Comparison of ENCODE assay signal across 9 mouse cellular contexts in genomic region chr11:6390376-6391053, GRCm38 (mm10). TPM values are rescaled to one million over a fixed set of nuclear protein-coding genes. Genes with fewer than 3 reads are reported as not detected.
DNase-seq lines count a peak whose midpoint lies in the region; ATAC-seq and TF ChIP-seq lines count a peak whose summit lies in the region.
"Had no signal": no experiment of that assay in that cellular context is flagged by ENCODE, and none has a peak within 500 bp of the region (broad histone marks: within the 10 kb centered on the region; RNA-seq: fewer than 3 reads in every experiment).

No protein-coding gene starts in this region.

- intact Hi-C loops in left cerebral cortex, postnatal 36 days (cut with DNase I): no loop called here

- H3K9me3 ChIP-seq in heart, embryonic 15.5 days (replicated peaks): no peaks in the 10 kb centered on the region
- H3K9me3 ChIP-seq in G1E (replicated peaks): no peaks in the 10 kb centered on the region
- no peaks in the 10 kb centered on the region for H3K9me3 ChIP-seq in forebrain, postnatal 0 days (ENCODE audit: low read length)

- H3K79me2 ChIP-seq in macrophage (ENCODE audit: inconsistent target): peaks cover 61% of the 10 kb centered on the region

- H3K36me3 ChIP-seq in heart, embryonic 15.5 days: peaks cover 7% of the 10 kb centered on the region
- H3K36me3 ChIP-seq in G1E (replicated peaks): peaks cover 48% of the 10 kb centered on the region
- peaks cover 26% of the 10 kb centered on the region for H3K36me3 ChIP-seq in forebrain, postnatal 0 days (ENCODE audit: insufficient read depth)
- H3K36me3 ChIP-seq in macrophage (ENCODE audit: inconsistent target): peaks cover 7% of the 10 kb centered on the region; the same call in 1 of the 2 replicates

- peak overlapping the region; percentile 86 for H3K4me2 ChIP-seq in heart, embryonic 15.5 days
- H3K4me2 ChIP-seq in forebrain, postnatal 0 days (ENCODE audit: low read depth): peak overlapping the region; percentile 72

- ATAC-seq in heart, embryonic 15.5 days (replicated peaks; ENCODE audit: insufficient number of reproducible peaks, insufficient read depth, low FRiP score, low read depth): no peak
- ATAC-seq in G1E (ENCODE audit: extremely low read depth, insufficient number of reproducible peaks, low FRiP score, poor library complexity, severe bottlenecking): no peak
- no peak for ATAC-seq in forebrain, postnatal 0 days

- TF ChIP-seq CTCF in G1E (IDR thresholded peaks at IDR 0.05; ENCODE audit: low read depth, low read length): no peak
- TF ChIP-seq CTCF in forebrain, postnatal 0 days (IDR thresholded peaks at IDR 0.05; ENCODE audit: low read depth): no peak

- 82% methylated on average over 8 of the region's 8 CpGs for WGBS in heart, embryonic 15.5 days
- WGBS in forebrain, postnatal 0 days: 81% methylated on average over 8 of the region's 8 CpGs
- WGBS in macrophage (ENCODE audit: missing documents): 85% methylated on average over 8 of the region's 8 CpGs

- no peak overlapping the region for H3K27ac ChIP-seq in heart, embryonic 15.5 days
- no peak overlapping the region for H3K27ac ChIP-seq in forebrain, postnatal 0 days (ENCODE audit: low read depth, low read length)
- no peak overlapping the region for H3K27ac ChIP-seq in macrophage

- no peaks in the 10 kb centered on the region for H3K27me3 ChIP-seq in heart, embryonic 15.5 days
- H3K27me3 ChIP-seq in G1E (ENCODE audit: insufficient read depth, low read length): no peaks in the 10 kb centered on the region
- no peaks in the 10 kb centered on the region for H3K27me3 ChIP-seq in forebrain, postnatal 0 days (ENCODE audit: insufficient read depth, low read length)

- DNase-seq in heart, adult 18-20 months: no peak
- DNase-seq in G1E (ENCODE audit: low spot score): no peak
- DNase-seq in forebrain, postnatal 0 days: no peak
- no peak for DNase-seq in adrenal gland, postnatal 36 days
- no peak for DNase-seq in thymus, postnatal 10 days (ENCODE audit: low spot score in 2 of 2)
- DNase-seq in left cerebral cortex, postnatal 36 days (ENCODE audit: low spot score in 2 of 2): no peak
- DNase-seq: gastrocnemius, postnatal 25 days had no signal

- H3K4me3 ChIP-seq in heart, embryonic 15.5 days: peak overlapping the region; percentile 90
- peak overlapping the region; percentile 94; the same call in 1 of the 2 replicates for H3K4me3 ChIP-seq in G1E (ENCODE audit: low read depth, low read length)
- H3K4me3 ChIP-seq in forebrain, postnatal 0 days (ENCODE audit: low read depth, low read length): peak overlapping the region; percentile 94
- peak overlapping the region; percentile 45 for H3K4me3 ChIP-seq in macrophage (ENCODE audit: inconsistent target)

- H3K4me1 ChIP-seq in heart, embryonic 15.5 days (replicated peaks): peaks cover 21% of the 10 kb centered on the region
- peaks cover 50% of the 10 kb centered on the region for H3K4me1 ChIP-seq in G1E (ENCODE audit: insufficient read depth, low read depth, low read length)
- peaks cover 15% of the 10 kb centered on the region; the same call in 1 of the 2 replicates for H3K4me1 ChIP-seq in forebrain, postnatal 0 days (ENCODE audit: insufficient read depth)

- H3K9ac ChIP-seq in heart, embryonic 15.5 days: peak overlapping the region; percentile 97; the same call in 1 of the 2 replicates
- peak overlapping the region; percentile 98 for H3K9ac ChIP-seq in forebrain, postnatal 0 days

RNA-seq across cellular contexts. Expression of gene Zmiz2, which starts 1.6 kb away (rescaled TPM):
- 6.6 and 8.2 TPM in 2 replicates for polyA plus RNA-seq in heart, embryonic 15.5 days (2015; fragmentation: Nextera tagmentation; extraction: Ambion mirVana)
- 10 to 100 TPM; 33.8 to 37.0 TPM for total RNA-seq in heart, adult 18-20 months (2021)
- total RNA-seq in G1E (2014; fragmentation: Nextera tagmentation): 63.4 and 75.4 TPM in 2 replicates
- total RNA-seq in G1E (2017): 6.0 and 7.1 TPM in 2 replicates
- 245 and 292 TPM in 2 replicates for polyA plus RNA-seq in G1E (2012)
- 109 and 129 TPM in 2 replicates for total RNA-seq in forebrain, postnatal 0 days (2014; rRNA removed)
- 38.1 and 43.8 TPM in 2 replicates for polyA plus RNA-seq in forebrain, postnatal 0 days (2015; fragmentation: Nextera tagmentation; extraction: Ambion mirVana)
- 100 to 1,000 TPM in 7 of 26 experiments, 10 to 100 TPM in 19; 35.7 to 130 (median 85.7) TPM for total RNA-seq in macrophage (2018; cell fraction: chromatin; rRNA removed)
- total RNA-seq in macrophage (2018; cell fraction: cytosol; rRNA removed): 10 to 100 TPM; 34.3 to 89.5 (median 63.9) TPM
- total RNA-seq in macrophage (2018; cell fraction: nucleus; rRNA removed): 10 to 100 TPM; 40.7 to 92.1 (median 73.8) TPM
- polyA plus RNA-seq in macrophage (2018): 38.6 to 57.7 TPM (median 48.1 TPM) in 3 replicates
- 10 to 100 TPM; 49.1 to 51.0 TPM for total RNA-seq in adrenal gland, postnatal 36 days (2021)
- 100 to 1,000 TPM; 222 to 224 TPM for total RNA-seq in left cerebral cortex, postnatal 36 days (2021)

RNA-seq across cellular contexts. Expression of gene Ppia, which starts 24.7 kb away (rescaled TPM):
- 3,680 and 4,098 TPM in 2 replicates for polyA plus RNA-seq in heart, embryonic 15.5 days (2015; fragmentation: Nextera tagmentation; extraction: Ambion mirVana)
- total RNA-seq in heart, adult 18-20 months (2021): 100 to 1,000 TPM; 304 to 366 TPM
- total RNA-seq in G1E (2014; fragmentation: Nextera tagmentation) (1,642 and 2,027 TPM in 2 replicates), G1E (2017) (3,073 and 3,673 TPM in 2 replicates)
- polyA plus RNA-seq in G1E (2012) (182 and 196 TPM in 2 replicates), macrophage (2018) (1,329 to 2,132 TPM (median 1,766 TPM) in 3 replicates)
- total RNA-seq in forebrain, postnatal 0 days (2014; rRNA removed): 3,025 and 4,002 TPM in 2 replicates
- polyA plus RNA-seq in forebrain, postnatal 0 days (2015; fragmentation: Nextera tagmentation; extraction: Ambion mirVana): 5,423 and 7,006 TPM in 2 replicates
- total RNA-seq in macrophage (2018; cell fraction: chromatin; rRNA removed): 100 to 1,000 TPM in 17 of 26 experiments, 10 to 100 TPM in 9; 57.4 to 297 (median 107) TPM
- total RNA-seq in macrophage (2018; cell fraction: cytosol; rRNA removed): 1,000 to 10,000 TPM; 1,408 to 2,161 (median 1,705) TPM
- 100 to 1,000 TPM; 138 to 460 (median 284) TPM for total RNA-seq in macrophage (2018; cell fraction: nucleus; rRNA removed)
- total RNA-seq in adrenal gland, postnatal 36 days (2021): 1,000 to 10,000 TPM; 1,935 TPM
- 1,000 to 10,000 TPM; 1,722 to 2,059 TPM for total RNA-seq in left cerebral cortex, postnatal 36 days (2021)

RNA-seq across cellular contexts. Expression of gene H2afv, which starts 53.7 kb away (rescaled TPM):
- 318 and 327 TPM in 2 replicates for polyA plus RNA-seq in heart, embryonic 15.5 days (2015; fragmentation: Nextera tagmentation; extraction: Ambion mirVana)
- total RNA-seq in heart, adult 18-20 months (2021): 10 to 100 TPM; 71.4 to 86.8 TPM
- total RNA-seq in G1E (2014; fragmentation: Nextera tagmentation) (53.2 and 62.9 TPM in 2 replicates), G1E (2017) (77.3 and 92.1 TPM in 2 replicates)
- polyA plus RNA-seq in G1E (2012) (68.1 and 97.5 TPM in 2 replicates), macrophage (2018) (15.4 to 35.4 TPM (median 22.4 TPM) in 3 replicates)
- 55.3 and 68.0 TPM in 2 replicates for total RNA-seq in forebrain, postnatal 0 days (2014; rRNA removed)
- 185 and 235 TPM in 2 replicates for polyA plus RNA-seq in forebrain, postnatal 0 days (2015; fragmentation: Nextera tagmentation; extraction: Ambion mirVana)
- total RNA-seq in macrophage (2018; cell fraction: chromatin; rRNA removed): 10 to 100 TPM in 3 of 26 experiments, 1 to 10 TPM in 19, under 1 TPM in 2, not detected in 2; 0.51 to 14.6 (median 4.1) TPM
- 10 to 100 TPM; 20.2 to 53.9 (median 28.0) TPM for total RNA-seq in macrophage (2018; cell fraction: cytosol; rRNA removed)
- 10 to 100 TPM in 18 of 26 experiments, 1 to 10 TPM in 8; 4.1 to 24.6 (median 11.9) TPM for total RNA-seq in macrophage (2018; cell fraction: nucleus; rRNA removed)
- 10 to 100 TPM; 64.9 to 68.8 TPM for total RNA-seq in adrenal gland, postnatal 36 days (2021)
- 10 to 100 TPM; 41.4 to 43.4 TPM for total RNA-seq in left cerebral cortex, postnatal 36 days (2021)
